Mouse (Mus musculus) C2C12 (cell line): ENCODE measurements around the gene Ufsp1.

Source experiments
- CTCF ChIP-seq: IDR thresholded peaks from one replicate; pipeline ENCODE4 v1.5.1; 2011; ENCODE audit not compliant: control insufficient read depth, insufficient read depth, insufficient read length
- MAX ChIP-seq: IDR thresholded peaks from one replicate; pipeline ENCODE4 v1.6.1; 2011; ENCODE audit warnings: mild to moderate bottlenecking, control low read depth
- MYOD1 ChIP-seq: IDR thresholded peaks from one replicate; pipeline ENCODE4 v1.6.1; 2011; ENCODE audit warnings: low read depth; ENCODE audit not compliant: control insufficient read depth, insufficient read length
- MYOG ChIP-seq: IDR thresholded peaks from one replicate; pipeline ENCODE4 v1.6.1; 2011; ENCODE audit not compliant: control insufficient read depth, insufficient read length; ENCODE audit errors: extremely low read depth
- USF1 ChIP-seq: IDR thresholded peaks from one replicate; pipeline ENCODE4 v1.6.1; 2011; ENCODE audit warnings: low read depth, mild to moderate bottlenecking, control low read depth, moderate library complexity

DNA sequence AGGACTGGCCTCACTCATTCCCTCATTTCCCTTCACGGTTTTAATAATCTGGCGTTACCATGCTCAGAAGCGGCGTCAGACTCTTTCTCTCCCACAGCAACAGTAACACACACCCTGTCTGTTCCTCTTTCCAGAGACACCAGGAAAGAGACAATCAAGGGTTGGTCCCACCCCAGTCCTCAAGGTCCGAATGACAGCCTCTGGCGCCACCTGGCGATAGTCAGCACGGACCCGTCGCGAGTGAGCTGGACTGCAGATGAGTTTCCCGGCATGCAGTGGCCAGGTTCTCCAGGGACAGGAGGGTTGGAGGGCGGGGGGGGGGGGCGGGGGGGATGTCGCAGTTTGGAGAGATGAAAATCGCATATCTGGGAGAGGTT is 7.8 kb upstream of the Ufsp1 start:
- peak; percentile 93 for TF ChIP-seq CTCF
- no peak for TF ChIP-seq MYOD1
- no peak for TF ChIP-seq MAX
- TF ChIP-seq USF1: no peak
- no peak for TF ChIP-seq MYOG
